Comparison of ENCODE assay signal across 8 mouse cellular contexts in the genomic region with DNA sequence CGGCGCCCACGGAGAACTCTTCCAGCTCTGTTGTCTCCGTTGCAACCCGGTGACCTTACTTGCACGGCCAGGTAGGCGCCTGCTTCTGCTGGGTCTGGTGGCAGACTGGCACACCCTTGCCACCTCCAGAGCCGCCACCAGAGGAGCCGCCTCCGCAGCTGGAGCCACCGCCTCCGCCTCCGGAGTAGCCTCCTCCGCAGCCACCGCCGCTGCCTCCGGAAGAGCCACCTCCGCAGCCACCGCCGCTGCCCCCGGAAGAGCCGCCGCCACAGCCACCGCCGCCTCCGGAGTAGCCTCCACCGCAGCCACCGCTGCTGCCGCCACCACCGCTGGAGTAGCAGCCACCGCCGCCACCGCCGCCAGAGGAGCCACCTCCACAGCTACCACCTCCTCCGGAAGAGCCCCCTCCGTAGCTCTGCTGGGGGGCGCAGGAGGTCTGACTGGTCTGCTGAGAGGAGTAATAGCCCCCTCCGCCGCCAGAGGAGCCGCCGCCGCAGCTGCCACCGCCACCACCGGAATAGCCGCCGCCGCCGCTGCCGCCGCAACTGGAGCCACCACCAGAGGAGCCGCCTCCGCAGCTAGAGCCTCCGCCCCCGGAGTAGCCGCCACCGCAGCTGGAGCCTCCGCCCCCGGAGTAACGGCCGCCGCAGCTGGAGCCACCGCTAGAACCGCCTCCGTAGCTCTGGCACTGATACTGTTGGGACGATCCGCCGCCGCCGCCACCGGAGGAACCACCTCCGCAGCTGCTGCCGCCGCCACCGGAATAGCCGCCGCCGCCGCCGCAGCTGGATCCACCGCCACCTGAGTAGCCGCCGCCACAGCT. TPM values are rescaled to one million over a fixed set of nuclear protein-coding genes. Genes with fewer than 3 reads are reported as not detected.
DNase-seq lines count a peak whose midpoint lies in the region; ATAC-seq and TF ChIP-seq lines count a peak whose summit lies in the region.

No protein-coding gene starts in this region.

- in situ Hi-C loops in ES-E14 (cut with MboI; ENCODE audit: low sequenced_read_pairs in 2 of 2, unreplicated experiment in 2 of 2) = no loop called here

- H3K27me3 ChIP-seq in hindbrain, embryonic 14.5 days (ENCODE audit: control insufficient read depth, insufficient read depth, low read length) = peaks cover 8% of the 10 kb centered on the region

- H3K36me3 ChIP-seq in ES-E14 (ENCODE audit: control insufficient read depth, insufficient read depth, low read length, poor library complexity, severe bottlenecking) = no peaks in the 10 kb centered on the region
- H3K36me3 ChIP-seq in hindbrain, embryonic 14.5 days (replicated peaks; ENCODE audit: control insufficient read depth, insufficient read depth) = no peaks in the 10 kb centered on the region

- peak overlapping the region; percentile 67 for H3K9ac ChIP-seq in ES-E14 (ENCODE audit: insufficient read depth, low read depth, low read length, poor library complexity, severe bottlenecking)
- H3K9ac ChIP-seq in hindbrain, embryonic 14.5 days = peak overlapping the region; percentile 88

- H3K4me1 ChIP-seq in ES-E14 (ENCODE audit: control insufficient read depth in 2 of 2, insufficient read depth in 2 of 2, low read length in 2 of 2, poor library complexity in 1 of 2) = no peaks in the 10 kb centered on the region
- peaks cover 6% of the 10 kb centered on the region; the same call in 1 of the 2 replicates for H3K4me1 ChIP-seq in hindbrain, embryonic 14.5 days (replicated peaks; ENCODE audit: control insufficient read depth, insufficient read depth, low read length)

- WGBS in hindbrain, embryonic 14.5 days = under 1% methylated on average over 64 of the region's 82 CpGs

- peak overlapping the region; percentile 75 for H3K4me2 ChIP-seq in hindbrain, embryonic 14.5 days (replicated peaks)

- peak; percentile 17 for DNase-seq in ES-E14 (ENCODE audit: low read depth, low spot score)
- peak; percentile 67 to 69 for DNase-seq in cerebellum, postnatal 10 days
- peak; percentile 45 for DNase-seq in gastrocnemius, adult 18-20 months (ENCODE audit: low spot score)
- DNase-seq in hindbrain, embryonic 14.5 days (ENCODE audit: low spot score) = peak; percentile 68
- peak; percentile 34 for DNase-seq in left cerebral cortex, adult 11 months (ENCODE audit: low spot score)
- DNase-seq in lung, postnatal 14 days = peak; percentile 56
- peak; percentile 36 to 59 for DNase-seq in right cerebral cortex, postnatal 36 days (ENCODE audit: low spot score in 2 of 2)
- DNase-seq in yolk sac, embryonic 10.5 days (ENCODE audit: low spot score) = peak; percentile 68

- H3K27ac ChIP-seq in ES-E14 (ENCODE audit: insufficient read depth, low read depth, low read length, poor library complexity, severe bottlenecking) = no peak overlapping the region
- peak overlapping the region; percentile 98 for H3K27ac ChIP-seq in hindbrain, embryonic 14.5 days

- ATAC-seq in hindbrain, embryonic 14.5 days (ENCODE audit: low FRiP score) = peak; percentile 92

- peak overlapping the region; percentile 66 to 74 for H3K4me3 ChIP-seq in ES-E14 (ENCODE audit: insufficient read depth in 1 of 2, low read depth in 1 of 2, low read length in 2 of 2, poor library complexity in 1 of 2, severe bottlenecking in 1 of 2)
- H3K4me3 ChIP-seq in hindbrain, embryonic 14.5 days (replicated peaks; ENCODE audit: low read length) = peak overlapping the region; percentile 80

- H3K9me3 ChIP-seq in ES-E14 (ENCODE audit: control insufficient read depth, insufficient read depth, low read depth, low read length) = no peaks in the 10 kb centered on the region
- no peaks in the 10 kb centered on the region for H3K9me3 ChIP-seq in hindbrain, embryonic 14.5 days (ENCODE audit: control insufficient read depth, low read length)

TF ChIP-seq in ES-E14, 5 proteins besides CTCF, POLR2A, EP300 and RAD21:
- no peak for TF ChIP-seq HCFC1 (IDR thresholded peaks at IDR 0.05; ENCODE audit: borderline replicate concordance, insufficient read depth, low read length)

RNA-seq across cellular contexts. Expression of gene Lor, which starts 2.3 kb away (rescaled TPM):
- total RNA-seq in ES-E14 (2012; rRNA removed) = 0.21 and 0.40 TPM in 2 replicates
- not detected for total RNA-seq in gastrocnemius, adult 18-20 months (2021)
- 6.0 and 7.3 TPM in 2 replicates for polyA plus RNA-seq in hindbrain, embryonic 14.5 days (2014; fragmentation: Nextera tagmentation; extraction: Ambion mirVana)

RNA-seq across cellular contexts. Expression of gene Prr9, which starts 43.1 kb away (rescaled TPM):
- not detected in 2 replicates for total RNA-seq in ES-E14 (2012; rRNA removed)
- total RNA-seq in gastrocnemius, adult 18-20 months (2021) = not detected
- not detected in 2 replicates for polyA plus RNA-seq in hindbrain, embryonic 14.5 days (2014; fragmentation: Nextera tagmentation; extraction: Ambion mirVana)

Comparison
In these comparisons a context has a peak if more than half of its experiments do, and no peak if none do; other contexts are left out.
1. DNase-seq: peak in every context shown above with its lines; median percentile 68 in cerebellum, postnatal 10 days; 68 in hindbrain, embryonic 14.5 days; 68 in yolk sac, embryonic 10.5 days; 56 in lung, postnatal 14 days; 48 in right cerebral cortex, postnatal 36 days; 45 in gastrocnemius, adult 18-20 months; 34 in left cerebral cortex, adult 11 months; 17 in ES-E14.